Mouse (Mus musculus) naive thymus-derived CD4-positive, alpha-beta T cell, adult 2 months (primary cell): ENCODE data around the gene Nnat.

ENCODE experiments used
- DNase-seq: peaks from one replicate; pipeline ENCODE4 v3.0.0-alpha.2; 2011; ENCODE audit warnings: low read depth

The Nnat gene

GRCm38 (mm10) chr2:157559858-157560257 lies at the start of gene Nnat:
Gene Nnat, plus strand, starts transcription at chr2:157560078.
- DNase-seq: no peak

- DNase-seq: no peak
Observed at GRCm38 (mm10) chr2:157512859-157513258, 47.0 kb upstream of the Nnat start.

GRCm38 (mm10) chr2:157513737-157514208 lies 46.1 kb upstream of the Nnat start:
- DNase-seq: no peak

- DNase-seq: no peak
Observed at GRCm38 (mm10) chr2:157514353-157514752, 45.5 kb upstream of the Nnat start.

- no peak for DNase-seq
Observed at GRCm38 (mm10) chr2:157517526-157517925, 42.4 kb upstream of the Nnat start.

- no peak for DNase-seq
Observed at GRCm38 (mm10) chr2:157518451-157518850, 41.4 kb upstream of the Nnat start.

GRCm38 (mm10) chr2:157519452-157519851 lies 40.4 kb upstream of the Nnat start:
- DNase-seq: no peak

- DNase-seq: no peak
Observed at GRCm38 (mm10) chr2:157520496-157520895, 39.4 kb upstream of the Nnat start.

GRCm38 (mm10) chr2:157522556-157522955 lies 37.3 kb upstream of the Nnat start:
- no peak for DNase-seq

- DNase-seq: no peak
Observed at GRCm38 (mm10) chr2:157530056-157530955, 29.6 kb upstream of the Nnat start.

GRCm38 (mm10) chr2:157531681-157532426 lies 28.0 kb upstream of the Nnat start:
- DNase-seq: no peak

- no peak for DNase-seq
Observed at GRCm38 (mm10) chr2:157534163-157534562, 25.7 kb upstream of the Nnat start.

GRCm38 (mm10) chr2:157536476-157537081 lies 23.3 kb upstream of the Nnat start:
- DNase-seq: no peak

GRCm38 (mm10) chr2:157537118-157537517 lies 22.8 kb upstream of the Nnat start:
- DNase-seq: no peak

- no peak for DNase-seq
Observed at GRCm38 (mm10) chr2:157540073-157540952, 19.6 kb upstream of the Nnat start.

GRCm38 (mm10) chr2:157540953-157541569 lies 18.8 kb upstream of the Nnat start:
- no peak for DNase-seq

GRCm38 (mm10) chr2:157541631-157542030 lies 18.2 kb upstream of the Nnat start:
- no peak for DNase-seq

- DNase-seq: no peak
Observed at GRCm38 (mm10) chr2:157542415-157542814, 17.5 kb upstream of the Nnat start.

GRCm38 (mm10) chr2:157544333-157544888 lies 15.5 kb upstream of the Nnat start:
- no peak for DNase-seq

GRCm38 (mm10) chr2:157546686-157547085 lies 13.2 kb upstream of the Nnat start:
- no peak for DNase-seq

- no peak for DNase-seq
Observed at GRCm38 (mm10) chr2:157550292-157550691, 9.6 kb upstream of the Nnat start.
